Mouse (Mus musculus): ENCODE measurements at regions not wholly inside any gene's neighbourhood (a gene's known extent, or its start where the extent isn't known, plus 50 kb on each side); places are given as distances from the start of the nearest gene placed in this dataset.

- TF ChIP-seq EP300 (optimal IDR thresholded peaks at IDR 0.05) (no peak), CTCF (IDR thresholded peaks at IDR 0.05; ENCODE audit: low read depth) (no peak)
- Histone ChIP-seq H3K27ac (replicated peaks) (no peak overlapping the region), H3K4me1 (replicated peaks; ENCODE audit: control insufficient read depth, insufficient read depth) (no peaks in the 10 kb centered on the region), H3K4me3 (ENCODE audit: low read depth, low read length) (no peak overlapping the region), H3K9me3 (ENCODE audit: control insufficient read depth, low read length) (no peaks in the 10 kb centered on the region), H3K4me2 (replicated peaks; ENCODE audit: low read depth) (no peak overlapping the region), H3K9ac (ENCODE audit: low read length) (no peak overlapping the region), H3K27me3 (ENCODE audit: control insufficient read depth, insufficient read depth, low read length) (no peaks in the 10 kb centered on the region), H3K36me3 (ENCODE audit: control insufficient read depth, insufficient read depth, low read length) (no peaks in the 10 kb centered on the region)
- ATAC-seq (ENCODE audit: low FRiP score, low TSS enrichment) = no peak
- WGBS = 22% methylated on average over 8 of the region's 8 CpGs
- DNase-seq (ENCODE audit: low spot score) = no peak
Measured at GRCm38 (mm10) chr15:25510060-25510492, 96.5 kb upstream of the Basp1 start.

- no peak overlapping the region for H3K4me3 ChIP-seq (ENCODE audit: low read depth, low read length)
- H3K36me3 ChIP-seq (ENCODE audit: control insufficient read depth, insufficient read depth, low read length) = no peaks in the 10 kb centered on the region
- no peak overlapping the region for H3K9ac ChIP-seq (ENCODE audit: low read length)
- DNase-seq (ENCODE audit: low spot score) = no peak
- H3K4me2 ChIP-seq (replicated peaks; ENCODE audit: low read depth) = no peak overlapping the region
- no peaks in the 10 kb centered on the region for H3K27me3 ChIP-seq (ENCODE audit: control insufficient read depth, insufficient read depth, low read length)
- TF ChIP-seq CTCF (IDR thresholded peaks at IDR 0.05; ENCODE audit: low read depth) (no peak), EP300 (optimal IDR thresholded peaks at IDR 0.05) (no peak)
- 66% methylated on average over 15 of the region's 15 CpGs for WGBS
- H3K4me1 ChIP-seq (replicated peaks; ENCODE audit: control insufficient read depth, insufficient read depth) = no peaks in the 10 kb centered on the region
- no peak for ATAC-seq (ENCODE audit: low FRiP score, low TSS enrichment)
- no peaks in the 10 kb centered on the region for H3K9me3 ChIP-seq (ENCODE audit: control insufficient read depth, low read length)
- H3K27ac ChIP-seq (replicated peaks) = no peak overlapping the region
Measured at GRCm38 (mm10) chr15:25518025-25518928, 104.0 kb upstream of the Myo10 start.

DNA sequence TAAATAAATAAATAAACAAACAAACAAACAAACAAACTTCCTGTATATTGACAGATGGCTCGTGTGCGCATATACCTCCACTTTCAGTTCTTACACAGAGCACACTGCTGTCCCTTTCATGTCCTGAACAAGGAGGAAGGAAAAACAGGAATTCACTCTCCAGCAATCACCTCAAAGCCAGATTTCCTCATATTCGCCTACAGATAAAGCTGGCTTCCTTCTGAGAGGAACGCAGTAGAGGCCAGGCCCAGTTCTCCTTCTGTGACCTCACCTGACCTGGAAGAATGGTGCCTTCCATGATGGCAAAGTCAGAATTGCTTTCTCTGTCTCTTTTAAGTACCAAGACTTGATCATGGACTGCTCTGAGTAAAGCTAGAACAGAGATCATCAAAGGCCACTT lies 98.1 kb upstream of the Myo10 start:
- Histone ChIP-seq H3K9ac (ENCODE audit: low read length) (no peak overlapping the region), H3K27me3 (ENCODE audit: control insufficient read depth, insufficient read depth, low read length) (no peaks in the 10 kb centered on the region), H3K27ac (replicated peaks) (no peak overlapping the region), H3K4me3 (ENCODE audit: low read depth, low read length) (no peak overlapping the region), H3K4me2 (replicated peaks; ENCODE audit: low read depth) (no peak overlapping the region), H3K4me1 (replicated peaks; ENCODE audit: control insufficient read depth, insufficient read depth) (no peaks in the 10 kb centered on the region), H3K9me3 (ENCODE audit: control insufficient read depth, low read length) (no peaks in the 10 kb centered on the region), H3K36me3 (ENCODE audit: control insufficient read depth, insufficient read depth, low read length) (no peaks in the 10 kb centered on the region)
- 82% methylated on average over 4 of the region's 4 CpGs for WGBS
- no peak for TF ChIP-seq EP300 (optimal IDR thresholded peaks at IDR 0.05)
- no peak for TF ChIP-seq CTCF (IDR thresholded peaks at IDR 0.05; ENCODE audit: low read depth)
- ATAC-seq (ENCODE audit: low FRiP score, low TSS enrichment) (no peak), DNase-seq (ENCODE audit: low spot score) (no peak)

DNA sequence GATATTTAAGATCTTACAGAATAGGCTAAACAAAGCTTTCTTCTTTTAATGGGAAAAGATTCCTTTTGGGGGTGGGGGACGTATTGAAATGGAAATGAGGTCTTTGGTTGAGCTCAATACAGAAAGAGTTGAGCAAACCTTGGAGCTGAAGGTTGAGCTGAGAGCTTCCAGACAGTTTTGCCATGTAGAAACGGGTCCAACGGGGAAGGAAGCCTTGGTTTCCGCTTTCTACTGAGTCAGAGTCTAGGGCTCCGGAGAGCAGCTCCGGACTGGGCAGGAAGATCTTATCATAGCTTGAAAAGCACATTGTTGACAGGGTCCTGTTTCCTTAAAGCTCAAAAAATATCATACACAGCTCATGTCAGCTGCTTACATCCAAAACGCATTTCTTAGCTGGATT lies 97.0 kb upstream of the Myo10 start:
- H3K27ac ChIP-seq (replicated peaks) = no peak overlapping the region
- ATAC-seq (ENCODE audit: low FRiP score, low TSS enrichment) (no peak), DNase-seq (ENCODE audit: low spot score) (no peak)
- no peaks in the 10 kb centered on the region for H3K27me3 ChIP-seq (ENCODE audit: control insufficient read depth, insufficient read depth, low read length)
- H3K4me1 ChIP-seq (replicated peaks; ENCODE audit: control insufficient read depth, insufficient read depth) = no peaks in the 10 kb centered on the region
- WGBS = 82% methylated on average over 7 of the region's 7 CpGs
- H3K9me3 ChIP-seq (ENCODE audit: control insufficient read depth, low read length) = no peaks in the 10 kb centered on the region
- H3K4me2 ChIP-seq (replicated peaks; ENCODE audit: low read depth) = no peak overlapping the region
- no peaks in the 10 kb centered on the region for H3K36me3 ChIP-seq (ENCODE audit: control insufficient read depth, insufficient read depth, low read length)
- TF ChIP-seq CTCF (IDR thresholded peaks at IDR 0.05; ENCODE audit: low read depth) (no peak), EP300 (optimal IDR thresholded peaks at IDR 0.05) (no peak)
- no peak overlapping the region for H3K9ac ChIP-seq (ENCODE audit: low read length)
- H3K4me3 ChIP-seq (ENCODE audit: low read depth, low read length) = no peak overlapping the region

DNA sequence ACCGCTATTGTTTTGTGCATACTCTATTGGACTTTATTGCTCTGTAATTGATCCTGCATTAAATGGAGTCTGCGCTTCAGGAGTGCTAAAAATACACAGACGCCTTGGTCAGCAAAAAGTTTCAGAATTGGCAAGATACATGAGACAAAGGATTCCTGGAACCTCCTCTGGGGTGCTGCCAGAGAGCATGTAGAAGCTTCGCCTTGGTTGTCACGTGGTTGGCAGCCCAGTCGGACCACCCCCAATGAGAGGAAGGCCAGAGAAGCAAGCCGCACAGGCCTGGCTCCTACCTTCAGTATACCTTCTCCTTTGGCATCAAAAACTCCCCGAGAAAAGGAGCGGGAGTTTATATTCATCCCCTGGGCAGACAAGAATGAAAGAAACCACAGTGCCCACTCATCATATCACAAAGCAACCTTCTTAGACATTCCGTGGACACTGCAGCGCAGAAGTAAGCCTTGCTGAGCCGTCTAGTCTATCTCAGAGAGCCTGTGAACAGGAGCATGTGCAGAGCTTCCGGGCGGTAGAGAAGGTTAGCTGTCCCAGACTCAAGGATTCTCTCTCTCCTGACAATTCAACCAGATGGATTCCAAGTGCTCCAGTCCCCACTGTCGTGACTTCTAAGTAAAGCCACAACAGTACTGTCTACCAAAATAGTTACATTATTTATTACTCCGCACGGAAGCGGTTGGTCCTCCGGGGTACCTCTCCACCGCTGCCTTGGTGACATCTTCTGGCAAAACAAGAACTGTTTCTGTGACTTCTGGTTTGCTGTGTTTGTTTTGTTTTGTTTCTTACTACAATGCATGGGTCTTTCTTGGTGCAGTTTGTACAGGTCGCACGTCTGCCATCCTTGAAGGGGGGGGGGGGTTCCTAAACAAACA lies 85.6 kb upstream of the Myo10 start:
- no peaks in the 10 kb centered on the region for H3K4me1 ChIP-seq (replicated peaks; ENCODE audit: control insufficient read depth, insufficient read depth)
- no peaks in the 10 kb centered on the region for H3K27me3 ChIP-seq (ENCODE audit: control insufficient read depth, insufficient read depth, low read length)
- H3K4me2 ChIP-seq (replicated peaks; ENCODE audit: low read depth) = no peak overlapping the region
- H3K9ac ChIP-seq (ENCODE audit: low read length) = no peak overlapping the region
- ATAC-seq (ENCODE audit: low FRiP score, low TSS enrichment) = no peak; the same call in 1 of the 2 replicates
- no peaks in the 10 kb centered on the region for H3K36me3 ChIP-seq (ENCODE audit: control insufficient read depth, insufficient read depth, low read length)
- no peaks in the 10 kb centered on the region for H3K9me3 ChIP-seq (ENCODE audit: control insufficient read depth, low read length)
- TF ChIP-seq CTCF (IDR thresholded peaks at IDR 0.05; ENCODE audit: low read depth) (no peak), EP300 (optimal IDR thresholded peaks at IDR 0.05) (no peak)
- 68% methylated on average over 22 of the region's 22 CpGs for WGBS
- H3K27ac ChIP-seq (replicated peaks) = no peak overlapping the region
- no peak for DNase-seq (ENCODE audit: low spot score)
- no peak overlapping the region for H3K4me3 ChIP-seq (ENCODE audit: low read depth, low read length)
